Mouse (Mus musculus): ENCODE results near the gene Id2. TPM values are rescaled to one million over a fixed set of nuclear protein-coding genes. Genes with fewer than 3 reads are reported as not detected.

Gene Id2
- total and polyA plus RNA-seq, 2 experiments from 2014 or later: 83.7 to 131 TPM

GRCm38 (mm10) chr12:25049253-25049652 lies 47.7 kb downstream of the Id2 start:
- no peaks in the 10 kb centered on the region for H3K27me3 ChIP-seq (ENCODE audit: control insufficient read depth, insufficient read depth, low read length)
- H3K4me2 ChIP-seq (ENCODE audit: low read depth, low read length): no peak overlapping the region
- peaks cover 67% of the 10 kb centered on the region for H3K36me3 ChIP-seq (replicated peaks; ENCODE audit: control insufficient read depth, insufficient read depth, low read length)
- TF ChIP-seq CTCF (IDR thresholded peaks at IDR 0.05; ENCODE audit: low read depth) (no peak), EP300 (IDR thresholded peaks at IDR 0.05; ENCODE audit: low read depth) (no peak)
- 78% methylated on average over 5 of the region's 5 CpGs for WGBS
- H3K9ac ChIP-seq (replicated peaks; ENCODE audit: low read depth, low read length): no peak overlapping the region
- DNase-seq (ENCODE audit: low spot score) (no peak), ATAC-seq (ENCODE audit: insufficient read depth, low read depth) (no peak)
- H3K4me3 ChIP-seq (ENCODE audit: low read depth, low read length): no peak overlapping the region
- no peak overlapping the region for H3K27ac ChIP-seq (ENCODE audit: low read depth)
- H3K4me1 ChIP-seq (ENCODE audit: control insufficient read depth, insufficient read depth): no peaks in the 10 kb centered on the region
- no peaks in the 10 kb centered on the region for H3K9me3 ChIP-seq (replicated peaks; ENCODE audit: control insufficient read depth, low read length)

GRCm38 (mm10) chr12:25044579-25044978 lies 52.4 kb downstream of the Id2 start:
- ATAC-seq (ENCODE audit: insufficient read depth, low read depth) (no peak), DNase-seq (ENCODE audit: low spot score) (no peak)
- no peak overlapping the region for H3K27ac ChIP-seq (ENCODE audit: low read depth)
- peaks cover 57% of the 10 kb centered on the region for H3K36me3 ChIP-seq (replicated peaks; ENCODE audit: control insufficient read depth, insufficient read depth, low read length)
- TF ChIP-seq EP300 (IDR thresholded peaks at IDR 0.05; ENCODE audit: low read depth): no peak
- TF ChIP-seq CTCF (IDR thresholded peaks at IDR 0.05; ENCODE audit: low read depth): no peak
- no peak overlapping the region for H3K4me2 ChIP-seq (ENCODE audit: low read depth, low read length)
- no peak overlapping the region for H3K9ac ChIP-seq (replicated peaks; ENCODE audit: low read depth, low read length)
- WGBS: 92% methylated on average over 4 of the region's 4 CpGs
- no peaks in the 10 kb centered on the region for H3K4me1 ChIP-seq (ENCODE audit: control insufficient read depth, insufficient read depth)
- H3K9me3 ChIP-seq (replicated peaks; ENCODE audit: control insufficient read depth, low read length): no peaks in the 10 kb centered on the region
- H3K4me3 ChIP-seq (ENCODE audit: low read depth, low read length): no peak overlapping the region
- no peaks in the 10 kb centered on the region for H3K27me3 ChIP-seq (ENCODE audit: control insufficient read depth, insufficient read depth, low read length)

- Histone ChIP-seq H3K27ac (ENCODE audit: low read depth) (no peak overlapping the region), H3K4me2 (ENCODE audit: low read depth, low read length) (no peak overlapping the region), H3K9me3 (replicated peaks; ENCODE audit: control insufficient read depth, low read length) (no peaks in the 10 kb centered on the region), H3K27me3 (ENCODE audit: control insufficient read depth, insufficient read depth, low read length) (no peaks in the 10 kb centered on the region), H3K36me3 (replicated peaks; ENCODE audit: control insufficient read depth, insufficient read depth, low read length) (peaks cover 60% of the 10 kb centered on the region), H3K4me3 (ENCODE audit: low read depth, low read length) (no peak overlapping the region), H3K4me1 (ENCODE audit: control insufficient read depth, insufficient read depth) (no peaks in the 10 kb centered on the region), H3K9ac (replicated peaks; ENCODE audit: low read depth, low read length) (no peak overlapping the region)
- no peak for ATAC-seq (ENCODE audit: insufficient read depth, low read depth)
- no peak for TF ChIP-seq EP300 (IDR thresholded peaks at IDR 0.05; ENCODE audit: low read depth)
- no peak for TF ChIP-seq CTCF (IDR thresholded peaks at IDR 0.05; ENCODE audit: low read depth)
- 84% methylated on average over 2 of the region's 2 CpGs for WGBS
- no peak for DNase-seq (ENCODE audit: low spot score)
These were observed 52.9 kb downstream of the Id2 start for GRCm38 (mm10) chr12:25044056-25044455.

Other genes with a start within 250 kb of the Id2 start
- gene Kidins220, start 122.2 kb downstream of the Id2 start, total RNA-seq (2014; rRNA removed; ENCODE audit: low replicate concordance): 61.3 and 64.3 TPM in 2 replicates
- 18.8 and 24.6 TPM in 2 replicates for gene Kidins220, start 122.2 kb downstream of the Id2 start, polyA plus RNA-seq (2015; fragmentation: Nextera tagmentation; extraction: Ambion mirVana)